Comparison of ENCODE assay signal across 11 mouse cellular contexts in genomic region chr14:75641369-75641768, GRCm38 (mm10). TPM values are rescaled to one million over a fixed set of nuclear protein-coding genes. Genes with fewer than 3 reads are reported as not detected.
DNase-seq lines count a peak whose midpoint lies in the region; ATAC-seq and TF ChIP-seq lines count a peak whose summit lies in the region.
"Had no signal": no experiment of that assay in that cellular context is flagged by ENCODE, and none has a peak within 500 bp of the region (broad histone marks: within the 10 kb centered on the region; RNA-seq: fewer than 3 reads in every experiment).

No protein-coding gene starts in this region.

- H3K4me2 ChIP-seq in intestine, postnatal 0 days (replicated peaks; ENCODE audit: low read depth), result no peak overlapping the region
- H3K4me2 ChIP-seq in intestine, embryonic 15.5 days (replicated peaks), result no peak overlapping the region
- H3K4me2 ChIP-seq in liver, postnatal 0 days (ENCODE audit: low read depth, low read length), result no peak overlapping the region
- H3K4me2 ChIP-seq: liver, embryonic 13.5 days had no signal

- no peak overlapping the region for H3K27ac ChIP-seq in intestine, postnatal 0 days (ENCODE audit: low read depth, low read length)
- H3K27ac ChIP-seq in intestine, embryonic 15.5 days, result no peak overlapping the region
- no peak overlapping the region for H3K27ac ChIP-seq in liver, postnatal 0 days (ENCODE audit: low read depth)
- H3K27ac ChIP-seq: liver, embryonic 13.5 days had no signal

- no peak overlapping the region for H3K4me3 ChIP-seq in intestine, postnatal 0 days (ENCODE audit: low read depth, low read length)
- no peak overlapping the region for H3K4me3 ChIP-seq in intestine, embryonic 15.5 days (replicated peaks)
- no peak overlapping the region for H3K4me3 ChIP-seq in liver, postnatal 0 days (ENCODE audit: low read depth, low read length)
- H3K4me3 ChIP-seq: erythroblast, embryonic 14.5 days; liver, embryonic 13.5 days had no signal

- 61% methylated on average over 6 of the region's 6 CpGs for WGBS in intestine, postnatal 0 days
- 67% methylated on average over 6 of the region's 6 CpGs for WGBS in intestine, embryonic 15.5 days
- WGBS in liver, postnatal 0 days (ENCODE audit: insufficient replicate concordance), result 60% methylated on average over 6 of the region's 6 CpGs

- no peaks in the 10 kb centered on the region for H3K9me3 ChIP-seq in intestine, postnatal 0 days (ENCODE audit: control insufficient read depth)
- H3K9me3 ChIP-seq in intestine, embryonic 15.5 days, result no peaks in the 10 kb centered on the region
- no peaks in the 10 kb centered on the region for H3K9me3 ChIP-seq in liver, postnatal 0 days (ENCODE audit: low read length)
- H3K9me3 ChIP-seq: liver, embryonic 13.5 days had no signal

- H3K4me1 ChIP-seq in intestine, postnatal 0 days (replicated peaks; ENCODE audit: control insufficient read depth, insufficient read depth, low read length), result no peaks in the 10 kb centered on the region
- H3K4me1 ChIP-seq in intestine, embryonic 15.5 days (replicated peaks), result no peaks in the 10 kb centered on the region
- peaks cover 3% of the 10 kb centered on the region; the same call in 1 of the 2 replicates for H3K4me1 ChIP-seq in liver, postnatal 0 days (ENCODE audit: insufficient read depth)
- H3K4me1 ChIP-seq: liver, embryonic 13.5 days had no signal

- no peaks in the 10 kb centered on the region for H3K36me3 ChIP-seq in intestine, postnatal 0 days (ENCODE audit: control insufficient read depth, insufficient read depth)
- no peaks in the 10 kb centered on the region for H3K36me3 ChIP-seq in intestine, embryonic 15.5 days
- H3K36me3 ChIP-seq in liver, postnatal 0 days (replicated peaks; ENCODE audit: insufficient read depth, low read length), result no peaks in the 10 kb centered on the region
- H3K36me3 ChIP-seq: liver, embryonic 13.5 days had no signal

- no peak for ATAC-seq in intestine, postnatal 0 days
- no peak for ATAC-seq in intestine, embryonic 15.5 days
- ATAC-seq in liver, postnatal 0 days, result no peak

- TF ChIP-seq CTCF in intestine, postnatal 0 days (IDR thresholded peaks at IDR 0.05; ENCODE audit: low read depth), result peak; percentile 49
- peak; percentile 43; the same call in 1 of the 2 replicates for TF ChIP-seq CTCF in brain, embryonic 14.5 days (IDR thresholded peaks at IDR 0.05; ENCODE audit: borderline replicate concordance, extremely low read depth, insufficient read depth, insufficient read length)
- peak; percentile 45 for TF ChIP-seq CTCF in liver, postnatal 0 days (IDR thresholded peaks at IDR 0.05; ENCODE audit: low read depth)

- no peaks in the 10 kb centered on the region for H3K27me3 ChIP-seq in intestine, postnatal 0 days (replicated peaks; ENCODE audit: control insufficient read depth, insufficient read depth, low read length)
- no peaks in the 10 kb centered on the region for H3K27me3 ChIP-seq in intestine, embryonic 15.5 days (replicated peaks)
- no peaks in the 10 kb centered on the region for H3K27me3 ChIP-seq in liver, postnatal 0 days (ENCODE audit: insufficient read depth, low read length)
- H3K27me3 ChIP-seq: liver, embryonic 13.5 days had no signal

- no peak for TF ChIP-seq EP300 in liver, postnatal 0 days (IDR thresholded peaks at IDR 0.05; ENCODE audit: low read depth)

- H3K9ac ChIP-seq in intestine, postnatal 0 days (ENCODE audit: low read depth, low read length), result no peak overlapping the region
- no peak overlapping the region for H3K9ac ChIP-seq in intestine, embryonic 15.5 days
- no peak overlapping the region for H3K9ac ChIP-seq in liver, postnatal 0 days (replicated peaks)
- H3K9ac ChIP-seq: liver, embryonic 13.5 days had no signal

- DNase-seq in right cerebral cortex, postnatal 10 days (ENCODE audit: low spot score in 2 of 2), result peak; percentile 41 to 59
- no peak for DNase-seq in right cerebral cortex, postnatal 25 days
- peak; percentile 59 for DNase-seq in brain, embryonic 14.5 days (ENCODE audit: low read depth)
- DNase-seq in liver, postnatal 0 days, result no peak
- no peak for DNase-seq in urinary bladder, postnatal 4 days (ENCODE audit: low spot score in 2 of 2)
- DNase-seq: cerebellum, adult 11-12 months; liver, embryonic 13.5 days had no signal

- TF ChIP-seq POLR2A in brain, embryonic 14.5 days (IDR thresholded peaks at IDR 0.05; ENCODE audit: borderline replicate concordance, extremely low read depth, insufficient read depth, insufficient read length, poor library complexity, severe bottlenecking), result no peak

RNA-seq across cellular contexts. Expression of gene Erich6b, which starts 0.7 kb away (rescaled TPM):
- polyA plus RNA-seq in intestine, postnatal 0 days (2015; fragmentation: Nextera tagmentation; extraction: Ambion mirVana), result not detected in 2 replicates
- polyA plus RNA-seq in intestine, embryonic 15.5 days (2015; fragmentation: Nextera tagmentation; extraction: Ambion mirVana), result not detected in 2 replicates
- polyA plus RNA-seq in brain, embryonic 14.5 days (2012; rRNA removed), result not detected in 2 replicates
- not detected in 2 replicates for polyA plus RNA-seq in liver, postnatal 0 days (2015; fragmentation: Nextera tagmentation; extraction: Ambion mirVana)
- polyA plus RNA-seq: erythroblast, embryonic 14.5 days; large intestine, adult 2 months; liver, embryonic 13.5 days had no signal

RNA-seq across cellular contexts. Expression of gene Spert, which starts 48.5 kb away (rescaled TPM):
- not detected in 2 replicates for polyA plus RNA-seq in intestine, postnatal 0 days (2015; fragmentation: Nextera tagmentation; extraction: Ambion mirVana)
- polyA plus RNA-seq in intestine, embryonic 15.5 days (2015; fragmentation: Nextera tagmentation; extraction: Ambion mirVana), result not detected in 2 replicates
- not detected in 2 replicates for polyA plus RNA-seq in brain, embryonic 14.5 days (2012; rRNA removed)
- not detected in 2 replicates for polyA plus RNA-seq in liver, postnatal 0 days (2015; fragmentation: Nextera tagmentation; extraction: Ambion mirVana)
- polyA plus RNA-seq: large intestine, adult 2 months; liver, embryonic 13.5 days had no signal

Comparison
In these comparisons a context has a peak if more than half of its experiments do, and no peak if none do; other contexts are left out.
1. DNase-seq: peak in right cerebral cortex, postnatal 10 days (2 of 2) and brain, embryonic 14.5 days (single experiment); none in right cerebral cortex, postnatal 25 days (single experiment), liver, postnatal 0 days (single experiment) and urinary bladder, postnatal 4 days (0 of 2).
2. Peak in every context shown above with its lines, with median percentiles within 50 percentile points of each other: CTCF ChIP-seq.